Mouse (Mus musculus) heart, adult 2 months (tissue): ENCODE measurements around the gene Cntrob.

Experiments
- CTCF ChIP-seq: fragments of 200-600 bp; IDR thresholded peaks from 2 replicates; pipeline ENCODE4 v1.8.1; 2022; ENCODE audit warnings: antibody characterized with exemption, mild to moderate bottlenecking, moderate library complexity
- EP300 ChIP-seq: fragments of 200-500 bp; IDR thresholded peaks from 2 replicates; pipeline ENCODE4 v1.6.1; 2011; ENCODE audit warnings: low read depth, low read length, control low read depth; ENCODE audit not compliant: insufficient read depth
- POLR2A ChIP-seq: fragments of 200-500 bp; IDR thresholded peaks from 2 replicates; pipeline ENCODE4 v1.6.1; 2011; ENCODE audit warnings: mild to moderate bottlenecking, low read depth, low read length, control low read depth; ENCODE audit not compliant: insufficient read depth

GRCm38 (mm10) chr11:69356544-69356943 lies 33.0 kb upstream of the Cntrob start:
- TF ChIP-seq POLR2A = no peak
- no peak for TF ChIP-seq CTCF
- TF ChIP-seq EP300 = no peak
